Comparison of ENCODE assay signal across 9 mouse cellular contexts in genomic region chr6:94801039-94801438, GRCm38 (mm10).
DNase-seq lines count a peak whose midpoint lies in the region; ATAC-seq lines count a peak whose summit lies in the region.
"Had no signal": no experiment of that assay in that cellular context is flagged by ENCODE, and none has a peak within 500 bp of the region (broad histone marks: within the 10 kb centered on the region; RNA-seq: fewer than 3 reads in every experiment).

No protein-coding gene starts in this region.

- H3K27me3 ChIP-seq in heart, embryonic 14.5 days (ENCODE audit: control insufficient read depth, insufficient read depth, low read length): no peaks in the 10 kb centered on the region
- no peaks in the 10 kb centered on the region for H3K27me3 ChIP-seq in forebrain, embryonic 15.5 days
- no peaks in the 10 kb centered on the region; the same call in 1 of the 2 replicates for H3K27me3 ChIP-seq in midbrain, embryonic 12.5 days

- no peak for DNase-seq in heart, postnatal 36 days
- DNase-seq in embryo, embryonic 10 days (ENCODE audit: low spot score): peak; percentile 61
- DNase-seq in ovary, adult 18-20 months (ENCODE audit: low spot score): no peak
- DNase-seq in cerebellum, postnatal 14 days: no peak
- DNase-seq: thymus, adult 2 months had no signal

- H3K4me3 ChIP-seq in heart, embryonic 14.5 days (ENCODE audit: control insufficient read depth in 1 of 2, insufficient read depth in 1 of 2, low read depth in 1 of 2, low read length in 2 of 2): 0 out of 4 replicates have a peak overlapping the region, but pooled peaks of 1 of the 2 experiments have one; percentile 3
- H3K4me3 ChIP-seq in forebrain, embryonic 15.5 days: no peak overlapping the region
- H3K4me3 ChIP-seq in midbrain, embryonic 12.5 days: 0 out of 2 replicates have a peak overlapping the region, but pooled peaks have one; percentile 15

- no peaks in the 10 kb centered on the region for H3K36me3 ChIP-seq in heart, embryonic 14.5 days (ENCODE audit: control insufficient read depth, insufficient read depth, low read length)
- no peaks in the 10 kb centered on the region for H3K36me3 ChIP-seq in forebrain, embryonic 15.5 days
- H3K36me3 ChIP-seq in midbrain, embryonic 12.5 days: no peaks in the 10 kb centered on the region

- H3K4me2 ChIP-seq in heart, embryonic 14.5 days (ENCODE audit: low read length): peak overlapping the region; percentile 12; the same call in 1 of the 2 replicates
- H3K4me2 ChIP-seq in forebrain, embryonic 15.5 days (replicated peaks): peak overlapping the region; percentile 26
- H3K4me2 ChIP-seq in midbrain, embryonic 12.5 days (replicated peaks): peak overlapping the region; percentile 43

- H3K9ac ChIP-seq in heart, embryonic 14.5 days (ENCODE audit: low read length): no peak overlapping the region
- no peak overlapping the region for H3K9ac ChIP-seq in forebrain, embryonic 15.5 days (replicated peaks)
- H3K9ac ChIP-seq in midbrain, embryonic 12.5 days (replicated peaks): peak overlapping the region; percentile 37

- peaks cover 8% of the 10 kb centered on the region for H3K9me3 ChIP-seq in heart, embryonic 14.5 days (ENCODE audit: control insufficient read depth, low read length)
- H3K9me3 ChIP-seq in forebrain, embryonic 15.5 days: no peaks in the 10 kb centered on the region
- H3K9me3 ChIP-seq in midbrain, embryonic 12.5 days: 0 out of 2 replicates have a peak, but pooled peaks cover 5% of the 10 kb centered on the region

- H3K27ac ChIP-seq in heart, embryonic 14.5 days (replicated peaks in 1 of 2; ENCODE audit: control insufficient read depth in 1 of 2, insufficient read depth in 1 of 2, low read depth in 2 of 2, low read length in 2 of 2): no peak overlapping the region
- H3K27ac ChIP-seq in forebrain, embryonic 15.5 days (replicated peaks): no peak overlapping the region
- peak overlapping the region; percentile 63 for H3K27ac ChIP-seq in midbrain, embryonic 12.5 days (replicated peaks)

- intact Hi-C loops in heart, postnatal 36 days (cut with DNase I): loop anchor here (10.0 kb wide), 1 partner anchor 176 kb away; no protein-coding TSS in a partner anchor

- peaks cover 0 to 4% of the 10 kb centered on the region in 2 experiments; a peak in 2 of 4 replicates for H3K4me1 ChIP-seq in heart, embryonic 14.5 days (ENCODE audit: control insufficient read depth in 2 of 2, insufficient read depth in 2 of 2, low read length in 2 of 2)
- peaks cover 6% of the 10 kb centered on the region for H3K4me1 ChIP-seq in forebrain, embryonic 15.5 days
- peaks cover 8% of the 10 kb centered on the region for H3K4me1 ChIP-seq in midbrain, embryonic 12.5 days

- WGBS in heart, embryonic 14.5 days: 56% methylated on average over 12 of the region's 12 CpGs
- 3% methylated on average over 12 of the region's 12 CpGs for WGBS in forebrain, embryonic 15.5 days
- WGBS in midbrain, embryonic 12.5 days: 6% methylated on average over 12 of the region's 12 CpGs

- no peak for ATAC-seq in heart, embryonic 14.5 days (ENCODE audit: insufficient number of reproducible peaks, insufficient read depth, low FRiP score, low read depth)
- 0 out of 2 replicates have a peak, but pooled peaks have one; percentile 46 for ATAC-seq in forebrain, embryonic 15.5 days (replicated peaks)
- peak; percentile 63 for ATAC-seq in midbrain, embryonic 12.5 days (ENCODE audit: low FRiP score, low read depth)
- ATAC-seq in monocyte, adult 5-6 weeks (replicated peaks; ENCODE audit: insufficient number of reproducible peaks, low FRiP score, low TSS enrichment, poor library complexity, severe bottlenecking): no peak

Comparison
In these comparisons a context has a peak if more than half of its experiments do, and no peak if none do; other contexts are left out.
1. ATAC-seq: peak in forebrain, embryonic 15.5 days (single experiment) and midbrain, embryonic 12.5 days (single experiment); none in heart, embryonic 14.5 days (single experiment) and monocyte, adult 5-6 weeks (single experiment).
2. Peak in every context shown above with its lines, with median percentiles within 50 percentile points of each other: H3K4me2 ChIP-seq.